Mouse (Mus musculus) kidney, adult 2 months (tissue): Measurements from ENCODE around the gene Arrdc1. TPM values are rescaled to one million over a fixed set of nuclear protein-coding genes. Genes with fewer than 3 reads are reported as not detected.

Experiments
- DNase-seq: peaks from one replicate; pipeline ENCODE4 v3.0.0; 2021
- H3K27ac ChIP-seq: fragments of 200-500 bp; 2 replicates; pipeline ENCODE4 v1.5.1; 2012; ENCODE audit warnings: low read depth, low read length, control low read depth, inconsistent platforms; ENCODE audit not compliant: insufficient read depth
- H3K27me3 ChIP-seq: fragments of 200-500 bp; replicated peaks from 2 replicates; pipeline ENCODE4 v1.6.1; 2012; ENCODE audit warnings: mild to moderate bottlenecking, moderate library complexity, low read length, inconsistent platforms; ENCODE audit not compliant: control insufficient read depth, insufficient read depth
- H3K36me3 ChIP-seq: fragments of 200-500 bp; 2 replicates; pipeline ENCODE4 v1.6.1; 2012; ENCODE audit warnings: mild to moderate bottlenecking, moderate library complexity, low read length, inconsistent platforms; ENCODE audit not compliant: control insufficient read depth, insufficient read depth
- H3K4me1 ChIP-seq: fragments of 200-500 bp; 2 replicates; pipeline ENCODE4 v1.6.1; 2011; ENCODE audit warnings: low read length; ENCODE audit not compliant: control insufficient read depth, insufficient read depth
- H3K4me3 ChIP-seq: fragments of 200-500 bp; 2 replicates; pipeline ENCODE4 v1.5.1; 2011; ENCODE audit warnings: mild to moderate bottlenecking, low read depth, low read length, control low read depth; ENCODE audit not compliant: insufficient read depth
- CTCF ChIP-seq: fragments of 200-500 bp; conservative IDR thresholded peaks from 2 replicates; pipeline ENCODE4 v1.5.1; 2011; ENCODE audit warnings: low read depth, mild to moderate bottlenecking, control low read depth, low read length, moderate library complexity, mixed read lengths; ENCODE audit not compliant: insufficient read depth, insufficient read length
- POLR2A ChIP-seq: fragments of 200-500 bp; IDR thresholded peaks from one replicate; pipeline ENCODE4 v1.6.1; 2011; ENCODE audit warnings: low read depth, low read length, control low read depth
- WGBS: fragments of 180-500 bp; shearing (Covaris S2); methylation state at CpG from one replicate; pipeline ENCODE4 v1.1.7; 2018; 5-methylcytosine and 5-hydroxymethylcytosine counted together
- polyA plus RNA-seq: library from polyadenylated mRNA; depleted of rRNA; stranded (reverse); fragments of >200 nt; gene quantifications from 2 replicates; pipeline ENCODE4 v1.2.3, GENCODE M21; 2012

Gene Arrdc1
- polyA plus RNA-seq, 1 experiment = 85.7 TPM

GRCm38 (mm10) chr2:24923561-24923960 is 11.5 kb downstream of the Arrdc1 start:
- peak; percentile 45 for DNase-seq
- WGBS = 44% methylated on average over 2 of the region's 2 CpGs

GRCm38 (mm10) chr2:24919839-24920175 is 15.2 kb downstream of the Arrdc1 start:
- H3K36me3 ChIP-seq = no peaks in the 10 kb centered on the region
- TF ChIP-seq CTCF = no peak
- TF ChIP-seq POLR2A = no peak
- peaks cover 1% of the 10 kb centered on the region; the same call in 1 of the 2 replicates for H3K4me1 ChIP-seq
- 9% methylated on average over 8 of the region's 8 CpGs for WGBS
- DNase-seq = no peak
- H3K27me3 ChIP-seq = no peaks in the 10 kb centered on the region
- H3K4me3 ChIP-seq = peak overlapping the region; percentile 45
- peak overlapping the region; percentile 85 for H3K27ac ChIP-seq

More at GRCm38 (mm10) chr2:24923561-24923960, 11.5 kb downstream of the Arrdc1 start:
- Histone ChIP-seq H3K27me3 (no peaks in the 10 kb centered on the region), H3K4me1 (peaks cover 10% of the 10 kb centered on the region; the same call in 1 of the 2 replicates), H3K36me3 (no peaks in the 10 kb centered on the region), H3K27ac (no peak overlapping the region), H3K4me3 (no peak overlapping the region)
- TF ChIP-seq POLR2A = no peak
- TF ChIP-seq CTCF = peak; percentile 57

GRCm38 (mm10) chr2:24918930-24919838 is 15.9 kb downstream of the Arrdc1 start, which contains the start of gene Ehmt1:
Gene Ehmt1 (minus strand): TSS chr2:24919614.
- peak; percentile 97 for DNase-seq
- Histone ChIP-seq H3K27ac (peak within 1 kb of the TSS; percentile 85), H3K4me1 (peaks cover 4% of the 10 kb centered on the region; the same call in 1 of the 2 replicates), H3K27me3 (no peaks in the 10 kb centered on the region), H3K4me3 (peak within 1 kb of the TSS; percentile 92), H3K36me3 (no peaks in the 10 kb centered on the region)
- TF ChIP-seq POLR2A (no peak), CTCF (no peak)
- under 1% methylated on average over 112 of the region's 112 CpGs for WGBS

- H3K27ac ChIP-seq = no peak overlapping the region
- TF ChIP-seq CTCF (no peak), POLR2A (no peak)
- H3K4me3 ChIP-seq = no peak overlapping the region
- H3K36me3 ChIP-seq = no peaks in the 10 kb centered on the region
- H3K27me3 ChIP-seq = no peaks in the 10 kb centered on the region
- peak; percentile 33 for DNase-seq
- 35% methylated on average over 3 of the region's 3 CpGs for WGBS
- H3K4me1 ChIP-seq = peaks cover 4% of the 10 kb centered on the region; the same call in 1 of the 2 replicates
Measured at GRCm38 (mm10) chr2:24914762-24915161, 20.3 kb downstream of the Arrdc1 start.

GRCm38 (mm10) chr2:24912589-24912988 is 22.5 kb downstream of the Arrdc1 start:
- TF ChIP-seq CTCF = no peak
- H3K4me1 ChIP-seq = peaks cover 4% of the 10 kb centered on the region; the same call in 1 of the 2 replicates
- H3K36me3 ChIP-seq = no peaks in the 10 kb centered on the region
- H3K27me3 ChIP-seq = no peaks in the 10 kb centered on the region
- no peak overlapping the region for H3K27ac ChIP-seq
- no peak overlapping the region for H3K4me3 ChIP-seq
- DNase-seq = no peak

- Histone ChIP-seq H3K36me3 (no peaks in the 10 kb centered on the region), H3K4me1 (peaks cover 4% of the 10 kb centered on the region; the same call in 1 of the 2 replicates), H3K27me3 (no peaks in the 10 kb centered on the region), H3K27ac (no peak overlapping the region), H3K4me3 (no peak overlapping the region)
- no peak for DNase-seq
- 87% methylated on average over 4 of the region's 4 CpGs for WGBS
- TF ChIP-seq POLR2A (no peak), CTCF (no peak)
Measured at GRCm38 (mm10) chr2:24912189-24912588, 22.9 kb downstream of the Arrdc1 start.

GRCm38 (mm10) chr2:24910481-24910880 is 24.6 kb downstream of the Arrdc1 start:
- TF ChIP-seq CTCF = no peak
- TF ChIP-seq POLR2A = no peak
- H3K27ac ChIP-seq = no peak overlapping the region
- no peaks in the 10 kb centered on the region for H3K36me3 ChIP-seq
- no peak overlapping the region for H3K4me3 ChIP-seq
- H3K27me3 ChIP-seq = no peaks in the 10 kb centered on the region
- DNase-seq = no peak
- peaks cover 14% of the 10 kb centered on the region for H3K4me1 ChIP-seq
- 82% methylated on average over 4 of the region's 4 CpGs for WGBS
